Mouse (Mus musculus) ovary, adult 2 months (tissue): ENCODE results near the gene Gm11757. TPM values are rescaled to one million over a fixed set of nuclear protein-coding genes. Genes with fewer than 3 reads are reported as not detected.

Source experiments
- polyA plus RNA-seq: library from polyadenylated mRNA; depleted of rRNA; stranded (reverse); fragments of >200 nt; gene quantifications from 2 replicates; pipeline ENCODE4 v1.2.3, GENCODE M21; 2012; rRNA removed

The Gm11757 gene
- polyA plus RNA-seq, result not detected in 2 replicates

DNA sequence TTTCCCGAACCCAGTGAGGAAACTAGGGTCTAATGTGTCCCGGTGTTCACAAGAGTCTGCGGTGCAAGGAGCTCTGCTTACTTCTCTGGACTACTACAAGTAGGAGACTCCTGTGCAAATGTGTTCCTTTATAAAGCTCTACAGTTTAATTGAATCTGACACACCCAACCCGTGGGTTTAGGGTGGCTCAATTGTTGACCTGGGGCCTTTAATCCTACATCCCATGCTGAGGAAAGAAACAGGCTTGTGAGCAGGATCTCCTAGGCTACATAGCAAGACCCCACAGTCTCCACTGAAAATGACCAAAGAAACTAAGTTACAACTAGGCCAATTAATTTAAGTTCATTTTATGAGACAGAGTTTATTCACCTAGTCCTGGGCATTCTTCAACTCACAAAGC is at the start of gene Gm11757:
Gene Gm11757, minus strand, starts transcription at position 101 of the 400 bp plus-strand sequence.

DNA sequence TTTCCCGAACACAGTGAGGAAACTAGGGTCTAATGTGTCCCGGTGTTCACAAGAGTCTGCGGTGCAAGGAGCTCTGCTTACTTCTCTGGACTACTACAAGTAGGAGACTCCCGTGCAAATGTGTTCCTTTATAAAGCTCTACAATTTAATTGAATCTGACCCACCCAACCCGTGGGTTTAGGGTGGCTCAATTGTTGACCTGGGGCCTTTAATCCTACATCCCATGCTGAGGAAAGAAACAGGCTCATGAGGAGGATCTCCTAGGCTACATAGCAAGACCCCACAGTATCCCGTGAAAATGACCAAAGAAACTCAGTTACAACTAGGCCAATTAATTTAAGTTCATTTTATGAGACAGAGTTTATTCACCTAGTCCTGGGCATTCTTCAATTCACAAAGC is 29.7 kb upstream of the Gm11757 start, which contains the start of gene Gm11756:
Gene Gm11756, minus strand, starts transcription at position 101 of the 400 bp plus-strand sequence.

GRCm38 (mm10) chr4:73905853-73906252 is 14.9 kb upstream of the Gm11757 start, which contains the start of gene Gm13871:
TSS of gene Gm13871 (minus strand) at chr4:73905953.

GRCm38 (mm10) chr4:73876166-73876565 is 14.7 kb downstream of the Gm11757 start, which contains the start of gene Gm11758:
TSS of gene Gm11758 (minus strand) at chr4:73876266.

Other genes with a start within 250 kb of the Gm11757 start
- gene Gm11239, start 222.8 kb downstream of the Gm11757 start, polyA plus RNA-seq, result not detected in 2 replicates
- gene Gm428, start 207.6 kb downstream of the Gm11757 start, polyA plus RNA-seq, result not detected in 2 replicates
- 1.6 and 2.4 TPM in 2 replicates for gene Rasef, start 100.1 kb downstream of the Gm11757 start, polyA plus RNA-seq
- not detected in 2 replicates for gene Gm11758, start 14.8 kb downstream of the Gm11757 start, polyA plus RNA-seq
- not detected in 2 replicates for gene Gm13871, start 14.8 kb upstream of the Gm11757 start, polyA plus RNA-seq
- gene Gm11756, start 29.6 kb upstream of the Gm11757 start, polyA plus RNA-seq, result not detected in 2 replicates
- gene 2310002L09Rik, start 59.7 kb upstream of the Gm11757 start, polyA plus RNA-seq, result not detected in 2 replicates
- gene Frmd3, start 122.3 kb upstream of the Gm11757 start, polyA plus RNA-seq, result 0.15 and 0.16 TPM in 2 replicates